Mouse (Mus musculus): ENCODE measurements at regions not wholly inside any gene's neighbourhood (a gene's known extent, or its start where the extent isn't known, plus 50 kb on each side); places are given as distances from the start of the nearest gene placed in this dataset.

DNA sequence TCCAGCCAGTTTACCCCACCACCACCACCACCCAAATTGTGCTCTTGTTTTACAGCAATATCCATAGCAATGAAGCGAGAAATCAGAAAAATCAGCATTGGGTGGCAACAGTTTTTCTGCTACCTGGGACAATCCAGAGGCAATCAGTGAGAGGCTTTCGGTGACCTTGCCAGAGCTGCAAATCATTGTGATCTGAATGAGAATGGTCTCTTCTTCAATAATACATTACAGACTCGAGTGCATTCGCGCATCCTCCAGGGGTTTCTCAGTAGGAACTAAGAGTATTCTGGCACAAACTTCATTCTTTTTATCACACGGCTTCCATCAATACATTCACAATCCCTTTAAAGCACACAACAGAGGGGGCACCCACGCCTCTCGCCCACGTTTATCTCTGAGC lies 91.2 kb downstream of the Srek1 start:
- DNase-seq (ENCODE audit: low spot score) (no peak), ATAC-seq (ENCODE audit: insufficient number of reproducible peaks, low FRiP score, low TSS enrichment, low read depth) (no peak)
- Histone ChIP-seq H3K9me3 (ENCODE audit: control insufficient read depth, low read length) (no peaks in the 10 kb centered on the region), H3K4me3 (ENCODE audit: low read depth, low read length) (no peak overlapping the region), H3K9ac (ENCODE audit: low read length) (no peak overlapping the region), H3K36me3 (ENCODE audit: control insufficient read depth, insufficient read depth, low read length) (no peaks in the 10 kb centered on the region), H3K27ac (replicated peaks; ENCODE audit: low read depth, low read length) (no peak overlapping the region), H3K27me3 (ENCODE audit: control insufficient read depth, insufficient read depth, low read length) (no peaks in the 10 kb centered on the region), H3K4me2 (ENCODE audit: low read depth, severe bottlenecking) (no peak overlapping the region), H3K4me1 (ENCODE audit: control insufficient read depth, insufficient read depth, low read length) (no peaks in the 10 kb centered on the region)
- 87% methylated on average over 9 of the region's 9 CpGs for WGBS

DNA sequence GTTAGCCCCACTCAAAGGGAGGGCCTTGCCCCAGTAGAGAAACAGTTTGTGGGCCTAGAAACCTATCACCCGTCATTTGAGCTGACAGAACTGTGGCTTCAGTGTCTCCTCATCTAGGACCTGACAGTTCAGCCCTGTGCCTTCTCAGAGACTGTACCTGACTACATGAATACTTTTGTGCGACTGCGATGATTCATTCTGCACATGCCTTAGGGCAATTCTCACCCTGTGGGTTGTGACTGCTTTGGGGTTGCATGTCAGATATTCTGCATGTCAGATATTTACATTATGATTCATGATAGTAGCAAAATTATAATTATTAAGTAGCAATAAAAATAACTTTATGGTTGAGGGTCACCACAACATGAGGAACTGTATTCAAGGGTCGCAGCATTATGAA lies 93.7 kb downstream of the Srek1 start:
- DNase-seq (ENCODE audit: low spot score) (no peak), ATAC-seq (ENCODE audit: insufficient number of reproducible peaks, low FRiP score, low TSS enrichment, low read depth) (no peak)
- Histone ChIP-seq H3K9ac (ENCODE audit: low read length) (no peak overlapping the region), H3K36me3 (ENCODE audit: control insufficient read depth, insufficient read depth, low read length) (no peaks in the 10 kb centered on the region), H3K27ac (replicated peaks; ENCODE audit: low read depth, low read length) (no peak overlapping the region), H3K4me3 (ENCODE audit: low read depth, low read length) (no peak overlapping the region), H3K4me2 (ENCODE audit: low read depth, severe bottlenecking) (no peak overlapping the region), H3K4me1 (ENCODE audit: control insufficient read depth, insufficient read depth, low read length) (no peaks in the 10 kb centered on the region), H3K9me3 (ENCODE audit: control insufficient read depth, low read length) (no peaks in the 10 kb centered on the region), H3K27me3 (ENCODE audit: control insufficient read depth, insufficient read depth, low read length) (no peaks in the 10 kb centered on the region)
- WGBS = 82% methylated on average over 4 of the region's 4 CpGs

DNA sequence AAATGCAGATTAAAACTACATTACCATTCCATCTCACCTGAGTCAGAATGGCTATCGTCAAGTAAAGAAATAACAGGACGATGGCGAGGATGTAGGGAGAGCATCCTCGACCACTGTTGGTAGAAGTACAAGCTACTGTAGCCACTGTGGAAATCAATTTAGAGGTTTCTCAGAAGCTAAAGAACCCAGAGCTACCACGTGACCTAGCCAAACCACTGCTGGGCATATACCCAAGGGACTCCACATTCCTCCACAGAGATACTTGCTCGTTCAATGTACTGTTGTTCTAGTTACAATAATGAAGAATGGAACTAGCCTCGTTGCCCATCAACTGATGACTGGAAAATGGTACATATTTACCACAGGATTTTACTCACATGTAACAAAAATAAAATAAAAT lies 94.4 kb downstream of the Srek1 start:
- DNase-seq (ENCODE audit: low spot score) = no peak

DNA sequence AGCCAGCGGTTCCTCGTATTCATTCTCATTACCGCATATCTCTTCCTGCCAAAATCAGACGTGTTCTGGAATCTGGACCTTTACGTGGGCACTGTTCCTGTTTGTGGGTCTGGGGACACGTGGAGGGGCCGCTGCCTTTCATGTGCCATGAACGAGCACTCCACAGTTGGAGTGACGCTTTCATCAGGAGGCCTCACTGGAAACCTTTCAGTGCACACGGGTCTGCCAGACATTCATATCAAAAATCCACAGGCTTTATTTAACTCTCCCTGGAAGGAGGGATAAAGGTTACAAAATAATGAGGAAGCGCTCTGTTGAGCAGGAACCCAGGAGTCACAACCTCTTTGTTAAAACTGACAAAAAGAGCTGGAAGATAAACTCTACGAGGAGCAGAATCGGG lies 97.6 kb downstream of the Srek1 start:
- Histone ChIP-seq H3K4me1 (ENCODE audit: control insufficient read depth, insufficient read depth, low read length) (no peaks in the 10 kb centered on the region), H3K4me3 (ENCODE audit: low read depth, low read length) (no peak overlapping the region), H3K27ac (replicated peaks; ENCODE audit: low read depth, low read length) (no peak overlapping the region), H3K27me3 (ENCODE audit: control insufficient read depth, insufficient read depth, low read length) (no peaks in the 10 kb centered on the region), H3K36me3 (ENCODE audit: control insufficient read depth, insufficient read depth, low read length) (no peaks in the 10 kb centered on the region), H3K9ac (ENCODE audit: low read length) (no peak overlapping the region), H3K4me2 (ENCODE audit: low read depth, severe bottlenecking) (no peak overlapping the region), H3K9me3 (ENCODE audit: control insufficient read depth, low read length) (no peaks in the 10 kb centered on the region)
- no peak for DNase-seq (ENCODE audit: low spot score)
- ATAC-seq (ENCODE audit: insufficient number of reproducible peaks, low FRiP score, low TSS enrichment, low read depth) = no peak
- 86% methylated on average over 13 of the region's 13 CpGs for WGBS

More for the DNA sequence above, 94.4 kb downstream of the Srek1 start:
- Histone ChIP-seq H3K4me2 (ENCODE audit: low read depth, severe bottlenecking) (no peak overlapping the region), H3K9me3 (ENCODE audit: control insufficient read depth, low read length) (no peaks in the 10 kb centered on the region), H3K9ac (ENCODE audit: low read length) (no peak overlapping the region), H3K27ac (replicated peaks; ENCODE audit: low read depth, low read length) (no peak overlapping the region), H3K36me3 (ENCODE audit: control insufficient read depth, insufficient read depth, low read length) (no peaks in the 10 kb centered on the region), H3K27me3 (ENCODE audit: control insufficient read depth, insufficient read depth, low read length) (no peaks in the 10 kb centered on the region), H3K4me1 (ENCODE audit: control insufficient read depth, insufficient read depth, low read length) (no peaks in the 10 kb centered on the region), H3K4me3 (ENCODE audit: low read depth, low read length) (no peak overlapping the region)
- 85% methylated on average over 7 of the region's 7 CpGs for WGBS
- ATAC-seq (ENCODE audit: insufficient number of reproducible peaks, low FRiP score, low TSS enrichment, low read depth) = no peak

DNA sequence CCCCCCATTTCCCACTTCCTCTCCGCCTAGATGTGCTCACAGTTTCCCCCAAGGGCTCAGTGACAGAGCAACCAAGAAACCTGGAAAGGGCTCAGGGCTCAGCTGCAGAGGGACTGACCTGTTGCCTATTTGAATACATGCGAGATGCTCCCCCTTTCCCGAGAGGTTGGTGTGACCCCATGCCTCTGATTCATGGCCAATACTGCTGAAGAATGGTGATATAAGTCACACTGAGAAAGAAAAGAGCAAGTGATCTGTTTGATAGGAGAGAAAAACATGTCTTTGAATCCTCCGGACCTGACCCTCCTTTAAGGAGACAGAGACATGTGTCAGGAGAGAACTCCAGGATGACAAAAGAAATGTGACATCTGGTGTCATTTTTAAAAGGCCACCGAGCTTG lies 98.2 kb downstream of the Srek1 start:
- no peaks in the 10 kb centered on the region for H3K9me3 ChIP-seq (ENCODE audit: control insufficient read depth, low read length)
- no peak overlapping the region for H3K4me3 ChIP-seq (ENCODE audit: low read depth, low read length)
- DNase-seq (ENCODE audit: low spot score) (no peak), ATAC-seq (ENCODE audit: insufficient number of reproducible peaks, low FRiP score, low TSS enrichment, low read depth) (no peak)
- H3K27ac ChIP-seq (replicated peaks; ENCODE audit: low read depth, low read length) = no peak overlapping the region
- no peaks in the 10 kb centered on the region for H3K36me3 ChIP-seq (ENCODE audit: control insufficient read depth, insufficient read depth, low read length)
- H3K4me2 ChIP-seq (ENCODE audit: low read depth, severe bottlenecking) = no peak overlapping the region
- 85% methylated on average over 5 of the region's 5 CpGs for WGBS
- H3K4me1 ChIP-seq (ENCODE audit: control insufficient read depth, insufficient read depth, low read length) = no peaks in the 10 kb centered on the region
- H3K9ac ChIP-seq (ENCODE audit: low read length) = no peak overlapping the region
- H3K27me3 ChIP-seq (ENCODE audit: control insufficient read depth, insufficient read depth, low read length) = no peaks in the 10 kb centered on the region

DNA sequence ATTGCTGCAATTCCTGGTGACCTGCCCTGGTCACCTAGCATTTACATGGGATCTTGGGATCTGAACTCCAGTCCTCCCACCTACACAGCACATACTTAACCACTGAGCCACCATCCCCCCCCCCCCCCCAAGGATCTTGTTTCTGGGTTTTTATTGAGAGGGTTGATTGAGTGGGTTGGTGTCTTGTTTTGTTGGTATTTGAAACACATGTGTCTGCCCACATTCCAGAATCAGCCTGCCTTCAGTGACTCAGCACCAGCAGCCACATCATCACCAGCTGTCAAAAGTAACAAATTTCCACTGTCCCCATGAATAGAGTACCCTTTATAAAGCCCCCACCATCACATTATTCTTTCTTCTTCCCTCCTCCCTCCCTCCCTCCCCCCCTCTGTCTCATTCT lies 103.8 kb downstream of the Srek1 start:
- no peaks in the 10 kb centered on the region for H3K4me1 ChIP-seq (ENCODE audit: control insufficient read depth, insufficient read depth, low read length)
- H3K4me3 ChIP-seq (ENCODE audit: low read depth, low read length) = no peak overlapping the region
- no peaks in the 10 kb centered on the region for H3K36me3 ChIP-seq (ENCODE audit: control insufficient read depth, insufficient read depth, low read length)
- H3K9me3 ChIP-seq (ENCODE audit: control insufficient read depth, low read length) = no peaks in the 10 kb centered on the region
- H3K27ac ChIP-seq (replicated peaks; ENCODE audit: low read depth, low read length) = no peak overlapping the region
- ATAC-seq (ENCODE audit: insufficient number of reproducible peaks, low FRiP score, low TSS enrichment, low read depth) (no peak), DNase-seq (ENCODE audit: low spot score) (no peak)
- H3K9ac ChIP-seq (ENCODE audit: low read length) = no peak overlapping the region
- no peaks in the 10 kb centered on the region for H3K27me3 ChIP-seq (ENCODE audit: control insufficient read depth, insufficient read depth, low read length)
- H3K4me2 ChIP-seq (ENCODE audit: low read depth, severe bottlenecking) = no peak overlapping the region

DNA sequence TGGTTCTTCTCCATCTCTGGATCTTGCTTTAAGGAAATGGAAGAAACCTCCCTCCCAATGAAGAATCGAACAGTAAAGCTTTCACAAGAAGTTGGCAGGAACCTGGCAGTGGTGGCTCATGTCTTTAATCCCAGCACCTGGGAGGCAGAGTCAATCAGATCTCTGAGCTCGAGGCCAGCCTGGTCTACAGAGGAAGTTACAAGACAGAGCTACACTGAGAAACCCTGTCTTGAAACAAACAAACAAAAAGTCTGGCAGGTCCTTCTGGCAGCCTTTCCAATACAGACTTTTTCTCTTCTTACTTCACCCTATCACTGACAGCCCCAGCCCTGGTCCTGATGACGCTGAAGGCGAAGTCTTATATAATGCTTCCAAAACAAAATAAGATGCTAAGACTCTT lies 104.6 kb downstream of the Srek1 start:
- Histone ChIP-seq H3K9ac (ENCODE audit: low read length) (no peak overlapping the region), H3K9me3 (ENCODE audit: control insufficient read depth, low read length) (no peaks in the 10 kb centered on the region), H3K27me3 (ENCODE audit: control insufficient read depth, insufficient read depth, low read length) (no peaks in the 10 kb centered on the region), H3K36me3 (ENCODE audit: control insufficient read depth, insufficient read depth, low read length) (no peaks in the 10 kb centered on the region), H3K4me3 (ENCODE audit: low read depth, low read length) (no peak overlapping the region), H3K4me1 (ENCODE audit: control insufficient read depth, insufficient read depth, low read length) (no peaks in the 10 kb centered on the region), H3K4me2 (ENCODE audit: low read depth, severe bottlenecking) (no peak overlapping the region), H3K27ac (replicated peaks; ENCODE audit: low read depth, low read length) (no peak overlapping the region)
- WGBS = 95% methylated on average over 4 of the region's 4 CpGs
- ATAC-seq (ENCODE audit: insufficient number of reproducible peaks, low FRiP score, low TSS enrichment, low read depth) (no peak), DNase-seq (ENCODE audit: low spot score) (no peak)

DNA sequence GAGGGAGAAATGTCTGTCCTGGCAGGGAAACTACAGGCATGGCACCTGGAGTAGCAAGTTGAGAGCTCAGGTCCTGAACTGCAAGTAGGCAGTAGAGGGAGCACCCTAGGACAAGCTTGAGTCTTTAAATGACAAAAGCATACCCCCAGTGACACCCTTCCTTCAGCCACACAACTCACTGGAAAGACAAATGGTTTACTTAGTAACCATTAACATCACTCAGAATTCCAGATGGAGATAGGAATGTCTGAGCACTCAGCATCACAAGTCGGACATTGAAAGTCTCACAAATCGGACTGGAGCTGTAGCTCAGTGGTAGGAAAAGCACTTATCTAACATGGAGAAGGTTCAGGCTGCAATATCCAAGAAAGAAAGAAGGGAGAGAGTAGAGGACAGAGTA lies 106.7 kb downstream of the Srek1 start:
- ATAC-seq (ENCODE audit: insufficient number of reproducible peaks, low FRiP score, low TSS enrichment, low read depth) (no peak), DNase-seq (ENCODE audit: low spot score) (no peak)
- H3K36me3 ChIP-seq (ENCODE audit: control insufficient read depth, insufficient read depth, low read length) = no peaks in the 10 kb centered on the region
- H3K4me3 ChIP-seq (ENCODE audit: low read depth, low read length) = no peak overlapping the region
- H3K9ac ChIP-seq (ENCODE audit: low read length) = no peak overlapping the region
- H3K27me3 ChIP-seq (ENCODE audit: control insufficient read depth, insufficient read depth, low read length) = no peaks in the 10 kb centered on the region
- WGBS = 89% methylated on average over 2 of the region's 2 CpGs
- H3K4me1 ChIP-seq (ENCODE audit: control insufficient read depth, insufficient read depth, low read length) = no peaks in the 10 kb centered on the region
- no peak overlapping the region for H3K4me2 ChIP-seq (ENCODE audit: low read depth, severe bottlenecking)
- H3K9me3 ChIP-seq (ENCODE audit: control insufficient read depth, low read length) = no peaks in the 10 kb centered on the region
- no peak overlapping the region for H3K27ac ChIP-seq (replicated peaks; ENCODE audit: low read depth, low read length)

DNA sequence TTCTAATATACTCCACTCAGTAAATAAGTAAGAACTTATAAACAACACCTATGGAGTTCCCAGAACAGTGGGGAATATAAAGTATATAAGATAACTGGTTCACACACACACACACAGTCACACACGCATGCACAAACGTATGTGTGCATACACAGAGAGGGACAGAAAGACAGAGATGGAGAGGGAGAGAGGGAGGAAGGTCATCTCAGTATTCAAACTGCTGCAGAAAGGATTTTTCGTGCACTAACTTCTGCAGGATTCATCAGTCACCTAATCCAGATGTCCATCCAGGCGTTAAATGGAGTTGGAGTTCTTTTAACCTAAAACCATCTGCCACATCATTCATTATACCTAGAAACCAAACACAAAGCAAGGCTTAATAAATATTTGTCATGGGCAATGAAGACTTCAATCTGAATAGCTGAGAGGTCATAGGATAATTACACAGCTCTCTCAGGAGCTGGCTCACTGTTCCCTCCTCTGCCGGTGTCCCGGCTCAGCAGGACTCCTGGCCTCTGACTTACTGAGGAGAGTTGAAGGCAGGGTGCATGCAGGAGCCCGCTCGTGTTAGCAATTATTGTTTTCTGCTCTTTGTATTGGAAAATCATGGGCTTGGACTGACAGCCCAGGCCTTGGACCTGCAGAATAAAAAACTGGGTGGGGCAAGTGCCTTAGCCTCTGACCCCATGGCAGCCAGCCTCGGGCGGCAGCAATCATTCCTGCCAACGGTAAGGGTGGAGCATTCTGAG lies 114.0 kb downstream of the Srek1 start:
- no peaks in the 10 kb centered on the region for H3K9me3 ChIP-seq (ENCODE audit: control insufficient read depth, low read length)
- no peaks in the 10 kb centered on the region for H3K4me1 ChIP-seq (ENCODE audit: control insufficient read depth, insufficient read depth, low read length)
- 28% methylated on average over 11 of the region's 11 CpGs for WGBS
- no peaks in the 10 kb centered on the region for H3K36me3 ChIP-seq (ENCODE audit: control insufficient read depth, insufficient read depth, low read length)
- H3K4me2 ChIP-seq (ENCODE audit: low read depth, severe bottlenecking) = no peak overlapping the region
- no peak for DNase-seq (ENCODE audit: low spot score)
- H3K4me3 ChIP-seq (ENCODE audit: low read depth, low read length) = no peak overlapping the region
- H3K27ac ChIP-seq (replicated peaks; ENCODE audit: low read depth, low read length) = no peak overlapping the region
- H3K9ac ChIP-seq (ENCODE audit: low read length) = no peak overlapping the region
- no peaks in the 10 kb centered on the region for H3K27me3 ChIP-seq (ENCODE audit: control insufficient read depth, insufficient read depth, low read length)
- ATAC-seq (ENCODE audit: insufficient number of reproducible peaks, low FRiP score, low TSS enrichment, low read depth) = no peak

Data from limb, embryonic 11.5 days (tissue).